Mouse (Mus musculus): ENCODE results near the gene Npr2.

The Npr2 gene

DNA sequence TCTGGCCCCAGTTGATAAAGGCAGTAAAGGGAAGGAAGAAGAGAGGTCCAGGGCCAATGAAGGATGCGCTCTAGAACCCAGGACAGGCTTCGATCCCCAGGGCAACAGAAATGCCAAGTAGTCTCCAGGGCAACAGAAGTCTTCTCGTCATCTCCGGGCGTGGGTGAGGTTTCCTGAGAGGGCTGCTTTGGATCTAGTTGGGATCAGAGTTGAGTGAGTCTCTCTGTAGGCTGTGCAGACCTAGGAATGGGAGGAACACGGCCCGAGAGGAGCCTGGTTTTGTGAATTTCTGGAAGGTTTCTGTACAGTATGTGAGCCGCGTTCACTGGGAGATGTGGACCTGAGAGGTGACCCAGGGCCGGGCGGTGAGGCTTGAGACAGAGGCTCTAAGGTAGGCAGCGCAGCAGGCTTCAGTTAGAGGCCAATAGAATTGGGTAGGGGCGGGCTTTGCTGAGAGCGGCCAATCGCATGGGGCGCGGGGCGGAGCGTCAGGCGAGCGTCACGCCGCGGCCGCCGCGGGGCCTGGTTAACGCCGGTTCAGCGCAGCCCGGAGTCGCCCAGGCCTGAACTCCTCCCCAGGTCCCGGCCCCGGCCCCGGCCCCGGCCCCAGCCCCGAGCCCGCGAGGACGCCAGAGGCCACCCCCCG lies 37.2 kb downstream of the Npr2 start, which contains the start of the genes Tmem8b and Fam221b:
Gene Tmem8b (plus strand): TSS at position 190 of the 646 bp plus-strand sequence.
Gene Fam221b (minus strand): TSS at position 364 of the 646 bp plus-strand sequence.
- peak; percentile 84 for DNase-seq (ENCODE audit: low read depth, low spot score)

DNA sequence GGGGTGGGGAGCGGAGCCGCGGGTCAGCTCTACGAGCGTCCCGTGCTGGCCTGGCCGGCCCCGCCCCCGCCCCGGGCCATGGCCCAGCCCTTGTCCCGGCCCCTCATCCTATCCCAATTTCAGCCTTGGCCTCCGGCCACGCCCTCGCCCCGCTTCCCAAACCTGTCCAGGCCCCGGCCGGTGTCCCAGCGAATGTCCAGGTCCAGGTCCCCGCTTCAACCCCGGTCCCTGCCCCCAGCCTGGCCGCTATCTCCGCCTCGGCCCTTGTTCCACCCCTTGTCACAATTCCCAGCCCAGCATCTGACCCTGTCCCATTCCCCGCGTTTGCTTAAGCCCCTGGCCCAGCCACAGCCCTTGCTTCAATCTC lies 37.7 kb downstream of the Npr2 start:
- DNase-seq (ENCODE audit: low read depth, low spot score) = peak; percentile 60

DNA sequence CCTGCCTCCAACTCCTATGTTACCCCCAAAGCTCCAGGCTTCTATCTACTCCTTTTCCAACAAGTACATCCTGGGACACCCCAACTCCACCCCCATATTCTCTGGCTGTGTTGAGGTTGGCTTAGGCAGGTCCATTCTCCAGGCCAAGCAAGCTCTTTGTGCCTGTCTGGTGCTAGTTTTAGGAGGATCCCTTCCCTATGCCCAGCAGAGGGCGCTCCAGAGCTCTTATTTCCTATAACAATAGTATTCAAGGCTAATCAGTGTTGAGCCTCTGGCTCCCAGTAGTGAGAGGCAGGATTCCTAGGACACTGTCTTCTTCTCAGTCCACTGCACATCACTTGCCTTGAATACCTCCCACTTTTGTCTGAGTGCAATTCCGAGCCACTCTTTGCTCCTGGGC lies 40.3 kb downstream of the Npr2 start:
- peak; percentile 93 for DNase-seq (ENCODE audit: low read depth, low spot score)

DNA sequence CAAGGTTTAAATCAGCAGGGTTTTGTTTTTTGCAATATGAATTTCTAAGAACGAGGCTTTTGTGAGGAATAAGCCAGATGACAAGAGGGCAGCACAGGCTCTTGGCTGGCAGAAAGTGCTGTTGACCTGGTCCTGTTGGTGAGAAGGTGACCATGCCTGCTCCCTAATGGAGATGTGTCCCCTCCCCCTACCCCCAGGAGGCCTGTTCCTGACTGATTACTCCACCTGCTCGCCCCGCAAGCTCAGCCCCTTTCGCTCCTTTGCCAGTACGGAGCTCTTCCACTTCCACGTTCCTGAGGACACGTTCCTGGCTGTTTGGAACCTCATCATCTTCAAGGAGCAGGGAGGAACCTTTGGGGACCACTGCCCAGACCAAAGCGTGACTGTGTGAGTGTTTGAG lies 42.0 kb downstream of the Npr2 start:
- no peak for DNase-seq (ENCODE audit: low read depth, low spot score)

DNA sequence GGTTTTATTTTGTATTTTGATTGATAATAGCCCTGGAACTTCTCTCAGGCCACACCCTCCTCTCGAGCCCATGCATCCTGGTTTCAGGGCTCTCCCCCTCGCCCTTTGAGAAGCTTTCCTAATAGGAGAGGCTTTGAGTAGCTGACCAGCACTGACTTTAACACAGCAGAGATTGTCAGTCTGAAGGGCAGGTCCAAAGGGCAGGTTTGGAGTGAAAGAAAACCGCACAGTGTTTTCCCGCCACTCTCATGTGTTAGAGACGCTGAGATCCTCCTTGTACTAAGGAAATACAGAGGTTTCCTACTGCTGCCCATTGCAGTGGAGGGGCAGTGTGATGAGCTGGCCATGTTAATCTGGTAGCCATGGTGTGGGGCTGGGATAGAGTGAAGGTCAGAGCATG lies 43.2 kb downstream of the Npr2 start:
- DNase-seq (ENCODE audit: low read depth, low spot score) = no peak

GRCm38 (mm10) chr4:43675608-43676007 lies 43.9 kb downstream of the Npr2 start:
- no peak for DNase-seq (ENCODE audit: low read depth, low spot score)

DNA sequence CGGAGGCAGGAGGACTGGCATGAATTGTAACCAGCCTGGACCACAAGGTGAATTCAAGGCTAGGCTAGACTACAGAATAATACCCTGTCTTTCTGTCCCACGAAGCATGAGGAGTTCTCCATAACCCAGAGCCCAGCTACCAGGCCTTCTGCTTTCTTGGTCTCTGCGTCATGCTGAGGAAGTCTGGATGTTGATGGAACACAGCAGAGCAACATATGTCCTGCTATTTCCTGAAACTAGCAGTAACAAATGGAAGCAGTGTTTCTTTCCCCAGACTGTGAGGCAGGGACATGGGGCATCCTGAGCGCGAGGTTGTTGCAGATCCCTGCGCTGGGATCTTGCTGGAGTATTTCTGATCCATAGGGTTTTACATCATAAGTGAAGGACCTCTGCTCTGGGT lies 46.8 kb downstream of the Npr2 start:
- no peak for DNase-seq (ENCODE audit: low read depth, low spot score)

- DNase-seq (ENCODE audit: low read depth, low spot score) = no peak
Measured at GRCm38 (mm10) chr4:43679416-43680043, 47.8 kb downstream of the Npr2 start.

GRCm38 (mm10) chr4:43690021-43690420 lies 58.3 kb downstream of the Npr2 start:
- no peak for DNase-seq (ENCODE audit: low read depth, low spot score)

- no peak for DNase-seq (ENCODE audit: low read depth, low spot score)
Measured at GRCm38 (mm10) chr4:43691026-43691425, 59.3 kb downstream of the Npr2 start.

GRCm38 (mm10) chr4:43693806-43694241 lies 62.1 kb downstream of the Npr2 start:
- no peak for DNase-seq (ENCODE audit: low read depth, low spot score)

DNA sequence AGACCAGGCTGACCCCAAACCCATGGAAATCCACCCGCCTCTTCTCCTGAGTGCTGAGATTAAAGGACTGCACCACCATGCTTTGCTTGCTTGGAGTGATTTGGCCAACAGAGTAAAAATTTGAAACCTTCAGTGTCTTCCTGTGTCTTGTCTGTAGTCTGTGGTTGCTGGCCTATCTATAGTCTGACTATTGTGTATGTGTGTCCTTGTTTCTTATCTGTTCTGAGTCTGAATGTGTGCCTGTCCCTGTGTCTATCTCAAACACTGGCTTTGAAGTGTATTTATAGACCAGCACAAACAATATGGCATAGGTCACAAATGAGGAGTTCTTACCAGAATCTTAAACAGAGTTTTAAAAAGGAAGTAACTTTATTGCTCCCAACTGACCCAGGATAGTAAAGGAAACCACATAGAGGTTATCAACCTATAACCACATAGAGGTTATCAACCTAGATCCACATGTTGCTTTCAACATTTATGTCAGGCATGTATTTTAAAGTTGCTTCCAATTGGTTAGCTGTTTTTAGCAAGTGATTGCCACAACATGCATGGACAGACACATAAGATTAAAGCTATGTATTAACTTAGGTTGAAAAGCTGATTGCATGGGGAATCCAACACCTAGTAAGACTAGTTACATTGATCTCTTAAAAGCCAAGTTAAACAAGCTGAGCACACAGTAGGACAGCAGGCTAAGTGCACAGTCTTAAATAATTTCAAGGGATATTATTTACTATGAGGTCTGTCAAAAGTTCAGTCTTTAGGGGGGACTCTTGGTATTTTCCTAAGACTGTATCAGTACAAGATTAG lies 62.9 kb downstream of the Npr2 start:
- no peak for DNase-seq (ENCODE audit: low read depth, low spot score)

DNA sequence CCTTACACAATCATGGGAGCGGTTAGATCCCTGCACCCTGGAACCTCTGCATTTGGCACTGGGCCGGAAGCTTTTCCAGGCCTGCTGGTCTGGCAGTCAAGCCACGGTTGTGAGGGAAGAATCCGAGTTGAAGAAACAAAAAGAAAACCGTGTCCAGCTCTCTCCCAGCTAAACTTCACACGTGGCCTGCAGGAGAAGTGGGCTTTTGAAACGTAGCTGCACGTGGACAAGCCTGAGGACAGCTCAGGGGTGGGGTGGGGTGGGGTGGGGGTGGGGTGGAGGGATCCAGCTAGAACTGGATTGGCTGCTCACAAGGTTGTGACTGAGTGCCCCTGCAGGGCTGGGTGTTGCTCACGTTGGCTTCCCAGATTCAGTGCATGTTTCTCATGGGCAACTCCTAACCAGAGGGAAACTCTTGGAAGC lies 63.5 kb downstream of the Npr2 start:
- DNase-seq (ENCODE audit: low read depth, low spot score) = no peak

DNA sequence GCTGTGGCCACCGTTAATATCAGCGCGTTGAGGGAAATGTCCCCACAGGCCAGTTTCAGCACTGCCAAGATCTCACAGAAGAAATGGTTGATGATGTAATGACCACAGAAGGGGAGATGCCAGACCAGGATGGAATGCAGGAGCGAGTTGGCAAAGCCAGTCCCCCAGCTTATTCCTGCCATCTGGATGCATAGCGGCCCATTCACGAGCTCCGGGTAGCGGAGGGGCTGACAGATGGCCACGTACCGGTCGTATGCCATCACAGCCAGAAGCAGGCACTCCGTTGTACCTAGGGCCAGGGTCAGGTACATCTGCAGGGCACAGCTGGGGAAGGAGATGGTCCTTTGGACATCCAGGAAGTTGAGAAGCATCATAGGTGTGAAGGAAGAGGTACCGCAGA lies 64.8 kb downstream of the Npr2 start:
- no peak for DNase-seq (ENCODE audit: low read depth, low spot score)

DNA sequence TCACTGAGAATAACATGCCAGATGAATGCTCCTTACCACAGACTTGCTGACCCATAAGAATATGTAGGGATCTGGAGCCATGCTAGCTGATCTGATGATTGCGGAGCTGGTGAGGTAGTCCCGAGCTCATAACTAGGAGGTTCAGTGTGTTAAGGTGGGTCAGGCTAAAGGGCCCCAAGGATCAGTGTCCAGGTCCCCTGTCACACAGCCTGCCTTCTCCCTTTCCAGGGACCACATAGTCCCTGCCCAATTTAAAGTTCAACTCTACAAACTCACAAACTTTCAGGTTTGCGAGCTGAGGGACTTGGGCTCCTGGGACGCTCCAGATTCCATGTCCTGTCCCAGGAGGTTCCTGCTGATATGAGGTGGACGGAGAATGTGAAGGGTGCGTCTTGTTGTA lies 69.0 kb downstream of the Npr2 start, which contains the start of gene Olfr70:
Gene Olfr70 (minus strand): TSS at position 101 of the 400 bp plus-strand sequence.
- no peak for DNase-seq (ENCODE audit: low read depth, low spot score)

Data from mesoderm, embryonic 11.5 days (tissue).